Mouse (Mus musculus): ENCODE data around the gene Igf2bp3. TPM values are rescaled to one million over a fixed set of nuclear protein-coding genes. Genes with fewer than 3 reads are reported as not detected.

Gene Igf2bp3
- total and polyA plus RNA-seq, 3 experiments = 18.4 to 35.6 (median 22.0) TPM

DNA sequence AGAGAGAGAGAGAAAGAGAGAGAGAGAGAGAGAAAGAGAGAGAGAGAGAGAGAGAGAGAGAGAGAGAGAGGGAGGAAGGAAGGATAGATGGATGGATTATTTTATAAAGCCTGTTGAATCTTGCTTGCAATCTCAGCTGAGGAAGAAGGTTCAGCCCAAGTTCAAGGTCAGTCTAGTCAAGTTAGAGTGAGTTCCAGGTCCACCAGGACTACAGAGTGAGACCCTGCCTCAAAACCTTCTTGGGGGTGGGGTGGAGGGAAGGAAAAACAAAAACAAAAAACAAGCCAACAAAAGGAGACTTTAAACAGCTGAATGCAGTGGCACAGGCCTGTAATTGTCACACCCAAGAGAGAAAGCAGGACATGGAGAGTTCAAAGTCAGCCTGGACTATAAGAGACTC is 40.1 kb downstream of the Igf2bp3 start:
- peaks cover 12 to 67% of the 10 kb centered on the region in 2 experiments for H3K4me1 ChIP-seq (ENCODE audit: control insufficient read depth in 1 of 2, insufficient read depth in 2 of 2)
- no peak overlapping the region for H3K27ac ChIP-seq (ENCODE audit: insufficient read depth, low read depth)
- H3K9me3 ChIP-seq (replicated peaks; ENCODE audit: low read length) = no peaks in the 10 kb centered on the region
- H3K4me3 ChIP-seq (replicated peaks in 1 of 3; ENCODE audit: low read depth in 2 of 3, low read length in 2 of 3, poor library complexity in 1 of 3) = no peak overlapping the region
- TF ChIP-seq MYC (IDR thresholded peaks at IDR 0.05; ENCODE audit: low read depth, low read length) (no peak), SIN3A (IDR thresholded peaks at IDR 0.05; ENCODE audit: low read length) (no peak), UBTF (IDR thresholded peaks at IDR 0.05; ENCODE audit: low read depth, low read length) (no peak), BHLHE40 (IDR thresholded peaks at IDR 0.05; ENCODE audit: low read depth, low read length) (no peak), USF2 (conservative IDR thresholded peaks at IDR 0.05; ENCODE audit: low read depth, low read length) (no peak), HCFC1 (IDR thresholded peaks at IDR 0.05; ENCODE audit: low read depth, low read length) (no peak), MXI1 (IDR thresholded peaks at IDR 0.05; ENCODE audit: low read depth, low read length) (no peak), ZC3H11A (IDR thresholded peaks at IDR 0.05; ENCODE audit: low read depth, low read length) (no peak), ZNF384 (IDR thresholded peaks at IDR 0.05; ENCODE audit: low read depth, low read length) (no peak), ETS1 (conservative IDR thresholded peaks at IDR 0.05; ENCODE audit: low read depth, low read length) (no peak), EP300 (IDR thresholded peaks at IDR 0.05; ENCODE audit: low read length) (no peak), CHD1 (IDR thresholded peaks at IDR 0.05; ENCODE audit: low read depth, low read length) (no peak), SMC3 (IDR thresholded peaks at IDR 0.05; ENCODE audit: low read depth, low read length) (no peak), MAFK (IDR thresholded peaks at IDR 0.05; ENCODE audit: insufficient replicate concordance, low read length) (no peak)
- H3K9ac ChIP-seq (ENCODE audit: insufficient read depth, low read depth) = no peak overlapping the region
- peaks cover 0 to 7% of the 10 kb centered on the region in 2 experiments for H3K36me3 ChIP-seq (replicated peaks in 1 of 2; ENCODE audit: control insufficient read depth in 1 of 2, insufficient read depth in 1 of 2, low read length in 1 of 2)
- no peaks in the 10 kb centered on the region for H3K27me3 ChIP-seq (replicated peaks)
- DNase-seq (ENCODE audit: extremely low read depth) = no peak
- dilution Hi-C loops (cut with MboI; ENCODE audit: extremely low pct_ligation_motif_present, extremely low pct_unique_long_range_greater_than_20kb, low sequenced_read_pairs) (no loop called here), in situ Hi-C loops (cut with MboI; ENCODE audit: low pct_ligation_motif_present, low pct_unique_long_range_greater_than_20kb, low sequenced_read_pairs) (no loop called here)
- no peak overlapping the region for H3K4me2 ChIP-seq (ENCODE audit: insufficient read depth, low read depth, poor library complexity, severe bottlenecking)
- peaks cover 35% of the 10 kb centered on the region for H3K79me2 ChIP-seq (replicated peaks; ENCODE audit: control insufficient read depth, extremely low read depth, insufficient read depth, poor library complexity, severe bottlenecking)

DNA sequence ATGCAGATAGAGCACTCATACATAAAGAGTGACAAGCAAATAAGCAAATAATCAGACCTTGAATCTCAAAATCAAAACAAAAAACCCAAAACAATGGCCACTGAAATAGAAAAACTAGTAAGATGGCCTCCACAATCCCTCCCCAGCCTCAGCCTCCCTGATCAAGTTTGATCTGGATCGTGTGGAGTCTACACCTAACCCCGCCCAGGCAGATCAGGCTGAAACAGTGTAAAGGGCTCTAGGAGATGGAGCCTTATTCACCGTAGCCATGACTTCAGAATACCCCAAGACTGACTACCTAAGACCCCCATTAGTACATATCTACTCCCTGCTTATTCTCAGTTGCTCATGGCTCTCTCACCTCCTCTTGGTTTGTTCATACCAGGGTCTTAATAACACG is 41.1 kb downstream of the Igf2bp3 start:
- Histone ChIP-seq H3K4me2 (ENCODE audit: insufficient read depth, low read depth, poor library complexity, severe bottlenecking) (no peak overlapping the region), H3K4me1 (ENCODE audit: control insufficient read depth in 1 of 2, insufficient read depth in 2 of 2) (peaks cover 12 to 61% of the 10 kb centered on the region in 2 experiments), H3K27me3 (replicated peaks) (no peaks in the 10 kb centered on the region), H3K9ac (ENCODE audit: insufficient read depth, low read depth) (no peak overlapping the region), H3K36me3 (replicated peaks in 1 of 2; ENCODE audit: control insufficient read depth in 1 of 2, insufficient read depth in 1 of 2, low read length in 1 of 2) (peaks cover 0 to 6% of the 10 kb centered on the region in 2 experiments), H3K27ac (ENCODE audit: insufficient read depth, low read depth) (no peak overlapping the region), H3K9me3 (replicated peaks; ENCODE audit: low read length) (no peaks in the 10 kb centered on the region), H3K79me2 (replicated peaks; ENCODE audit: control insufficient read depth, extremely low read depth, insufficient read depth, poor library complexity, severe bottlenecking) (peaks cover 35% of the 10 kb centered on the region), H3K4me3 (replicated peaks in 1 of 3; ENCODE audit: low read depth in 2 of 3, low read length in 2 of 3, poor library complexity in 1 of 3) (no peak overlapping the region)
- in situ Hi-C loops (cut with MboI; ENCODE audit: low pct_ligation_motif_present, low pct_unique_long_range_greater_than_20kb, low sequenced_read_pairs) (no loop called here), dilution Hi-C loops (cut with MboI; ENCODE audit: extremely low pct_ligation_motif_present, extremely low pct_unique_long_range_greater_than_20kb, low sequenced_read_pairs) (no loop called here)
- TF ChIP-seq POLR2A (IDR thresholded peaks at IDR 0.05; ENCODE audit: low read depth, low read length) = no peak
- TF ChIP-seq USF2 (conservative IDR thresholded peaks at IDR 0.05; ENCODE audit: low read depth, low read length) = no peak
- no peak for TF ChIP-seq ZNF384 (IDR thresholded peaks at IDR 0.05; ENCODE audit: low read depth, low read length)
- no peak for TF ChIP-seq GABPA (IDR thresholded peaks at IDR 0.05; ENCODE audit: insufficient replicate concordance, low read depth, low read length)
- TF ChIP-seq MAX (IDR thresholded peaks at IDR 0.05; ENCODE audit: low read length) = no peak
- no peak for TF ChIP-seq CTCF (conservative IDR thresholded peaks at IDR 0.05 in 1 of 2, IDR thresholded peaks at IDR 0.05 in 1 of 2; ENCODE audit: low read depth in 2 of 2, low read length in 2 of 2)
- TF ChIP-seq MAZ (IDR thresholded peaks at IDR 0.05; ENCODE audit: low read depth, low read length) = no peak
- no peak for TF ChIP-seq MEF2A (IDR thresholded peaks at IDR 0.05; ENCODE audit: borderline replicate concordance, low read depth, low read length)
- TF ChIP-seq ZKSCAN1 (IDR thresholded peaks at IDR 0.05; ENCODE audit: borderline replicate concordance, low read depth, low read length) = no peak
- TF ChIP-seq ELF1 (IDR thresholded peaks at IDR 0.05; ENCODE audit: low read depth, low read length) = no peak
- TF ChIP-seq TBP (conservative IDR thresholded peaks at IDR 0.05; ENCODE audit: low read depth, low read length) = no peak
- no peak for DNase-seq (ENCODE audit: extremely low read depth)
